Mouse (Mus musculus): ENCODE data around the gene Tmcc2.

GRCm38 (mm10) chr1:132355162-132355601 lies 35.9 kb downstream of the Tmcc2 start:
- TF ChIP-seq EP300 (IDR thresholded peaks at IDR 0.05; ENCODE audit: low read depth): no peak
- TF ChIP-seq CTCF (IDR thresholded peaks at IDR 0.05; ENCODE audit: low read depth): no peak
